Mouse (Mus musculus) ES-Bruce4 (cell line): Measurements from ENCODE around the gene Selenov. TPM values are rescaled to one million over a fixed set of nuclear protein-coding genes. Genes with fewer than 3 reads are reported as not detected.

Experiments
- H3K27ac ChIP-seq: 2 replicates; pipeline ENCODE4 v1.5.1; 2012; ENCODE audit warnings: low read length, inconsistent platforms; ENCODE audit not compliant: insufficient read depth
- H3K27me3 ChIP-seq: 2 replicates; pipeline ENCODE4 v1.6.1; 2012; ENCODE audit warnings: mild to moderate bottlenecking, low read length, inconsistent platforms; ENCODE audit not compliant: control insufficient read depth, poor library complexity, insufficient read depth, severe bottlenecking
- H3K36me3 ChIP-seq: 2 replicates; pipeline ENCODE4 v1.6.1; 2012; ENCODE audit warnings: inconsistent platforms, mild to moderate bottlenecking, low read length, moderate library complexity; ENCODE audit not compliant: control insufficient read depth, poor library complexity, insufficient read depth, severe bottlenecking
- H3K4me1 ChIP-seq: one replicate; pipeline ENCODE4 v1.8.1; 2011; ENCODE audit warnings: low read length; ENCODE audit not compliant: control insufficient read depth, insufficient read depth
- H3K4me3 ChIP-seq: 2 replicates; pipeline ENCODE4 v1.5.1; 2011; ENCODE audit warnings: low read depth, mild to moderate bottlenecking, low read length
- H3K9ac ChIP-seq: 2 replicates; pipeline ENCODE4 v1.6.1; 2012; ENCODE audit warnings: low read depth, mild to moderate bottlenecking, inconsistent platforms; ENCODE audit not compliant: poor library complexity, severe bottlenecking
- H3K9me3 ChIP-seq: replicated peaks from 2 replicates; pipeline ENCODE4 v1.6.1; 2012; ENCODE audit warnings: mild to moderate bottlenecking, low read length, inconsistent platforms; ENCODE audit not compliant: control insufficient read depth, poor library complexity, insufficient read depth, severe bottlenecking
- CTCF ChIP-seq: IDR thresholded peaks from one replicate; pipeline ENCODE4 v1.8.1; 2011; ENCODE audit warnings: low read depth, low read length
- EP300 ChIP-seq: IDR thresholded peaks from 2 replicates; pipeline ENCODE4 v1.6.1; 2011; ENCODE audit warnings: low read depth, low read length; ENCODE audit not compliant: insufficient read depth
- POLR2A ChIP-seq: IDR thresholded peaks from one replicate; pipeline ENCODE4 v1.8.1; 2011; ENCODE audit warnings: low read length; ENCODE audit not compliant: insufficient read depth
- polyA plus RNA-seq: library from polyadenylated mRNA; stranded (reverse); fragments of >200 nt; gene quantifications from 2 replicates; pipeline ENCODE4 v1.2.4, GENCODE M21; 2011; ENCODE audit warnings: low read depth; ENCODE audit not compliant: missing spikeins, insufficient read depth, insufficient read length

Gene Selenov
- polyA plus RNA-seq, 1 experiment = 3.2 TPM

DNA sequence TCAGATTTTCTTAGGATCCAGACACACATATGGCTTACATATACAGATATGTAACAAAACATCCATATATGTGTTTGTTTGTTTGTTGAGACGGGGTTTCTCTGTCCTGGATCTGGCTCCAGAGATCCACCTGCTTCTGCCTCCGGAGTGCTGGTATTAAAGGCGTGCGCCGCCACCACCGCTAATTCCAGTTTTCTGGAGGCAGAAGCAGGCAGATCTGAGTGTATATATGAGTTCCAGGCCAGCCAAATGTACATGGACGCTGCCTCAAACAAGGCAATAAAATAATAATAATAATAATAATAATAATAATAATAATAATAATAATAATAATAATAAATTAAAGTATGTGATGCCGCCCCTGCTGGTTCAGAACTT, 13.8 kb downstream of the Selenov start:
- Histone ChIP-seq H3K4me3 (no peak overlapping the region), H3K9ac (0 out of 2 replicates have a peak overlapping the region, but pooled peaks have one; percentile 12), H3K9me3 (no peaks in the 10 kb centered on the region), H3K36me3 (no peaks in the 10 kb centered on the region), H3K27ac (no peak overlapping the region), H3K27me3 (no peaks in the 10 kb centered on the region), H3K4me1 (no peaks in the 10 kb centered on the region)
- TF ChIP-seq CTCF (no peak), EP300 (no peak), POLR2A (no peak)

DNA sequence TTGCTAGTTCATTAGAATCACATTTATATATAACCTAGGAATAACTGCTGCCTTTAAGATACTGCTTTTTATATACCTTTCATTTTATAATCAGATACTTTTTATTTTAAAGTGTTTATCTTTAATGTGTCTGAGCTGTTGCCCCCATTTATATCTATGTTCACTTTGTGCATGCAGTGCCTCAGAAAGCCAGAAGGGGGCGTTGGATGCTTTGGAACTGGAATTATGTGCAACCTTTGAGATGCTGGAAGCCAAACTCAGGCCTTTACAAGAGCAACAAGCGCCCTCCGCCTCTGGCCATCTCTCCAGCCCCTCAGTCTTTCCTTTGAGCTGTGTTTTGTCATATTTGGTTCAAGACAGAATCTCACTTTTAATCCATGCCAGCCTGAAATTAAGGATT, 19.2 kb downstream of the Selenov start:
- Histone ChIP-seq H3K9me3 (no peaks in the 10 kb centered on the region), H3K9ac (no peak overlapping the region), H3K27ac (no peak overlapping the region), H3K4me1 (no peaks in the 10 kb centered on the region), H3K36me3 (no peaks in the 10 kb centered on the region), H3K4me3 (no peak overlapping the region), H3K27me3 (no peaks in the 10 kb centered on the region)
- no peak for TF ChIP-seq EP300
- TF ChIP-seq POLR2A = no peak
- no peak for TF ChIP-seq CTCF

DNA sequence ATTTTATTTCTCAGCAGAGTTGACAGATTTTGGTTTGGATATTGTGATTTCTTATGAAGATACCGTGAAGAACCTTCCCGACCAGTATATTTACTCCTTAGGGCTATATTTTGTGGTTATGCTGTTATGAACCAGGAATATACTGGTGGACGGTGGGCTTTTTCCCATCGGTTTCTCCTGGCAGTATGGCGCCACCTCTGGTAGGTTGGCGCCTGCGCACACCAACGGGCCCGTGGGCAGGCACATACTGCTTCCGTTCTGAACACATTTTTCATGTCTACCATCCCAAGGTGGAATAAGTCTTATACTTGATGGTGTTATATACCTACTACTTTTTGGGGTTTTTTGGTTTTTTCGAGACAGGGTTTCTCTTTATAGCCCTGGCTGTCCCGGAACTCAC, 21.6 kb downstream of the Selenov start:
- H3K4me3 ChIP-seq = no peak overlapping the region
- H3K9ac ChIP-seq = no peak overlapping the region
- H3K4me1 ChIP-seq = no peaks in the 10 kb centered on the region
- H3K27me3 ChIP-seq = no peaks in the 10 kb centered on the region
- H3K9me3 ChIP-seq = no peaks in the 10 kb centered on the region
- H3K36me3 ChIP-seq = no peaks in the 10 kb centered on the region
- H3K27ac ChIP-seq = no peak overlapping the region
- TF ChIP-seq POLR2A (no peak), CTCF (peak; percentile 72)

DNA sequence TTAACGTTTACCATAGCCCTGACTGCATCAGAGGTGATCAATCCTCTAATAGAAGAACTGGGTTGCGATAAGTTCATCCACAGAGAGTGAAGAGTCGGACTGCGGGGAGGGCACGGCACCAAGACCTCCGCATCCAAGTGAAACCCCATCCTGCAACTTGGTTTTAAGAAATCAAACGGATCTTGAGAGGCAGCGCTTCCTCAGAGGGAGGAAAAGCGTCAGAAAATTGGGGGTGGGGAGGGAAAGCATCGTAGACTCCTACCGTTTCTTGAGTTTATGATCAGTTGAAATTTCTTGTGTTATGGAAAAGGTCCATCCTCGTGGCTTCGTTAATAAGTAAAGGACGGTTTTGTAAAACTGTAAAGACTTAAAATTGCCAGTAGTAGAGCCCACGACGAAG, 22.4 kb downstream of the Selenov start:
- Histone ChIP-seq H3K27me3 (no peaks in the 10 kb centered on the region), H3K4me3 (peak overlapping the region; percentile 84), H3K9ac (peak overlapping the region; percentile 91), H3K9me3 (no peaks in the 10 kb centered on the region), H3K4me1 (no peaks in the 10 kb centered on the region), H3K36me3 (no peaks in the 10 kb centered on the region), H3K27ac (no peak overlapping the region)
- TF ChIP-seq EP300 (no peak), CTCF (no peak)

DNA sequence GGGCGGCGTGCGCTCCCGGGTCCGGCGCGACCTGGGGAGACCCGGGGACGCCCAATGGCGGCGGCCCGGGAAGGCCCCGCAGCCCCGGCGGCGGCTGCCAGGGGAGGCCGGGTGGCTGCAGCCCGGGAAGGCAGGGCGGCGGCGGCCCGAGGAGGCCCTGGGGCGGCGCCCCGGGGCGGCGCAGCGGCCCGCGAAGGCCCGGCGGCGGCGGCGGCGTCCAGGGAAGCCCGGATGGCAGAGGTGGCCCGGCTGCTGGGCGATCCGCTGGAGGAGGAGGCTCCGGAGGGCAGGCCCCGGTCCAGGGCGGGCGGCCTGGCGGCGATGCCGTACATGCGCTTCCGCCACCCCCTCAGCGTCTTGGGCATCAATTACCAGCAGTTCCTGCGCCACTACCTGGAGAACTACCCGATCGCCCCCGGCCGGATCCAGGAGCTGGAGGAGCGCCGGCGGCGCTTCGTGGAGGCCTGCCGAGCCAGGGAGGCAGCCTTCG, 22.9 kb downstream of the Selenov start:
- no peaks in the 10 kb centered on the region for H3K27me3 ChIP-seq

DNA sequence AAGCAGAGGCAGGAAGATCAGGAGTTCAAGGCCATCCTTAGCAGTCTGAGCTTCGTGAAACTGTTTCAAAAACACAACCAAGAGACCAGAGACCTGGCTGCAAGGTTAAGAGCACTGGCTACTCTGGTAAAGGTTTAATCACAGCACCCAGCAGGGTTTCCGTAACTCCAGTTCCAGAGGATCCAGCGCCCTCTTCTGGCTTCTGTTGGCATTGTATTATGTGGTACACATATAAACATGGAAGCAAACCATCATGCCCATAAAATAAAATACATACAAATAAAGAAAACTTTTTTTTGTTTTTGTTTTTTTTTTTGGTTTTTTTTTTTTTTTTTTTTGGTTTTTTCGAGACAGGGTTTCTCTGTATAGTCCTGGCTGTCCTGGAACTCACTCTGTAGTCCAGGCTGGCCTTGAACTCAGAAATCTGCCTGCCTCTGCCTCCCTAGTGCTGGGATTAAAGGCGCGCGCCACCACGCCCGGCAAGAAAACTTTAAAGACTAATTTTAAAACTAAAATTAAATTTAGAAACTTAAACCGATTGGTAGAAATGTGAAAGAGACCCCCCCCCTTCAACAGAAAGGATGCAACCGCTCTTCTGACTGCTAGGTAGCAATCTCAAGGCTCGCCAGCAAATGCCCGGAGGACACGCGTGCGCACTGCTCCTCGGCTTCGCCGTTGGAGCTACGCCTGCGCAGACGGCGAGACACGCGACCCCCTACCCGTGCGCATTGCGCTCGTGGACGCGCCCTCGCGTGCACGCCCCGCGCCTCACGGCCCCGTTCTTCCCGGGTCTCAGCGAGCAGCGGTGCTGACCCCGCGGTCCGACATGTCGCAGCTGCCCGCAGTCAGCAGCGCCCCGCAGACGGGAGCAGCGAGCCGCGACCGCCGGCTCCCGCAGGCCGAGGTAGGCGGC, 23.6 kb downstream of the Selenov start, which contains the start of gene Eid2:
TSS of gene Eid2 (plus strand) at position 753 of the 913 bp plus-strand sequence.
- H3K4me3 ChIP-seq = peak within 1 kb of the TSS; percentile 84
- H3K27ac ChIP-seq = no peak within 1 kb of the TSS
- H3K4me1 ChIP-seq = no peaks in the 10 kb centered on the region

More for the DNA sequence above, 22.9 kb downstream of the Selenov start:
- H3K4me1 ChIP-seq = no peaks in the 10 kb centered on the region
- H3K27ac ChIP-seq = no peak overlapping the region
- peak overlapping the region; percentile 91 for H3K9ac ChIP-seq
- H3K4me3 ChIP-seq = peak overlapping the region; percentile 84
- H3K9me3 ChIP-seq = no peaks in the 10 kb centered on the region
- H3K36me3 ChIP-seq = no peaks in the 10 kb centered on the region
- TF ChIP-seq POLR2A = no peak
- TF ChIP-seq CTCF = no peak
- no peak for TF ChIP-seq EP300

More for the DNA sequence above, 23.6 kb downstream of the Selenov start, which contains the start of gene Eid2:
- Histone ChIP-seq H3K9ac (peak within 1 kb of the TSS; percentile 91), H3K27me3 (no peaks in the 10 kb centered on the region), H3K36me3 (no peaks in the 10 kb centered on the region), H3K9me3 (no peaks in the 10 kb centered on the region)
- TF ChIP-seq EP300 = peak; percentile 15; the same call in 1 of the 2 replicates
- peak; percentile 55 for TF ChIP-seq POLR2A
- TF ChIP-seq CTCF = peak; percentile 37
